Mouse (Mus musculus) heart, embryonic 15.5 days (tissue): ENCODE data around the gene Lamtor1. TPM values are rescaled to one million over a fixed set of nuclear protein-coding genes. Genes with fewer than 3 reads are reported as not detected.

Source experiments
- ATAC-seq: fragments of 200-750 bp; cut with Nextera tagmentation; replicated peaks from 2 replicates; pipeline ENCODE4 v1.8.0; 2017; ENCODE audit warnings: low read depth, moderate TSS enrichment; ENCODE audit not compliant: insufficient number of reproducible peaks, insufficient read depth, low FRiP score
- H3K27ac ChIP-seq: fragments of 300-500 bp; sonication (generic); 2 replicates; pipeline ENCODE4 v1.5.1; 2015; ENCODE audit warnings: mild to moderate bottlenecking, inconsistent platforms
- H3K27me3 ChIP-seq: fragments of 300-500 bp; sonication (generic); 2 replicates; pipeline ENCODE4 v1.6.1; 2015; ENCODE audit warnings: inconsistent platforms
- H3K36me3 ChIP-seq: fragments of 300-500 bp; sonication (generic); 2 replicates; pipeline ENCODE4 v1.6.1; 2015; ENCODE audit warnings: mild to moderate bottlenecking, inconsistent platforms
- H3K4me1 ChIP-seq: fragments of 300-500 bp; sonication (generic); replicated peaks from 2 replicates; pipeline ENCODE4 v1.6.1; 2015; ENCODE audit warnings: inconsistent platforms
- H3K4me2 ChIP-seq: fragments of 300-500 bp; sonication (generic); 2 replicates; pipeline ENCODE4 v1.6.1; 2015; ENCODE audit warnings: inconsistent platforms, mild to moderate bottlenecking, moderate library complexity
- H3K4me3 ChIP-seq: fragments of 300-500 bp; sonication (generic); 2 replicates; pipeline ENCODE4 v1.5.1; 2015; ENCODE audit warnings: mild to moderate bottlenecking, inconsistent platforms
- H3K9ac ChIP-seq: fragments of 300-500 bp; sonication (generic); 2 replicates; pipeline ENCODE4 v1.6.1; 2015; ENCODE audit warnings: mild to moderate bottlenecking, inconsistent platforms
- H3K9me3 ChIP-seq: fragments of 300-500 bp; sonication (generic); replicated peaks from 2 replicates; pipeline ENCODE4 v1.6.1; 2016; ENCODE audit warnings: inconsistent platforms
- WGBS: fragments of 180-500 bp; shearing (Covaris S2); methylation state at CpG from one replicate; pipeline ENCODE4 v1.1.7; 2015; ENCODE audit warnings: mixed read lengths; 5-methylcytosine and 5-hydroxymethylcytosine counted together
- microRNA-seq: library from miRNA; unstranded; fragments of <30 nt; microRNA quantifications from one replicate; pipeline ENCODE4, GENCODE M21; 2016
- polyA plus RNA-seq: library from polyadenylated mRNA; unstranded; fragments of >200 nt; fragmentation: Nextera tagmentation; extraction: Ambion mirVana; gene quantifications from 2 replicates; pipeline ENCODE4 v1.2.1, GENCODE M21; 2015

Gene Lamtor1
- polyA plus RNA-seq, 1 experiment from 2014 or later: 130 TPM

GRCm38 (mm10) chr7:101973730-101974129, 68.0 kb downstream of the Lamtor1 start:
- Histone ChIP-seq H3K4me3 (no peak overlapping the region), H3K9me3 (no peaks in the 10 kb centered on the region), H3K4me2 (no peak overlapping the region), H3K27me3 (no peaks in the 10 kb centered on the region), H3K4me1 (peaks cover 48% of the 10 kb centered on the region), H3K27ac (peak overlapping the region; percentile 39; the same call in 1 of the 2 replicates), H3K36me3 (0 out of 2 replicates have a peak, but pooled peaks cover 4% of the 10 kb centered on the region), H3K9ac (no peak overlapping the region)
- 55% methylated on average over 3 of the region's 3 CpGs for WGBS
- ATAC-seq: no peak

- 26% methylated on average over 2 of the region's 2 CpGs for WGBS
- ATAC-seq: no peak
- H3K4me1 ChIP-seq: peaks cover 42% of the 10 kb centered on the region
- H3K27me3 ChIP-seq: no peaks in the 10 kb centered on the region
- H3K4me3 ChIP-seq: no peak overlapping the region
- H3K9me3 ChIP-seq: no peaks in the 10 kb centered on the region
- H3K27ac ChIP-seq: peak overlapping the region; percentile 39
- no peak overlapping the region for H3K9ac ChIP-seq
- 0 out of 2 replicates have a peak, but pooled peaks cover 7% of the 10 kb centered on the region for H3K36me3 ChIP-seq
- H3K4me2 ChIP-seq: no peak overlapping the region
Observed at GRCm38 (mm10) chr7:101974505-101974904, 68.8 kb downstream of the Lamtor1 start.

Small RNA genes within 50 kb of the gene (microRNA-seq; reads per million reads assigned to microRNA genes)
- gene Gm22655: not detected

Other genes starting within 250 kb of the Lamtor1 start
- gene Clpb, start 242.3 kb upstream of the Lamtor1 start, polyA plus RNA-seq: 43.8 and 54.9 TPM in 2 replicates
- 0.39 and 1.9 TPM in 2 replicates for gene Phox2a, start 87.6 kb upstream of the Lamtor1 start, polyA plus RNA-seq
- 52.7 and 64.5 TPM in 2 replicates for gene Inppl1, start 67.7 kb upstream of the Lamtor1 start, polyA plus RNA-seq
- gene Folr2, start 48.7 kb upstream of the Lamtor1 start, polyA plus RNA-seq: 1.1 and 1.9 TPM in 2 replicates
- gene Anapc15, start 42.2 kb upstream of the Lamtor1 start, polyA plus RNA-seq: 48.3 and 54.7 TPM in 2 replicates
- gene Folr1, start 35.1 kb upstream of the Lamtor1 start, polyA plus RNA-seq: 4.3 and 6.1 TPM in 2 replicates
- gene Tomt, start 455 bp downstream of the Lamtor1 start, polyA plus RNA-seq: 0.10 and 0.22 TPM in 2 replicates
- gene Lrrc51, start 28.0 kb downstream of the Lamtor1 start, polyA plus RNA-seq: 3.9 and 4.6 TPM in 2 replicates
- gene Numa1, start 28.2 kb downstream of the Lamtor1 start, polyA plus RNA-seq: 40.0 and 50.0 TPM in 2 replicates
- 1.5 and 2.3 TPM in 2 replicates for gene Il18bp, start 112.8 kb downstream of the Lamtor1 start, polyA plus RNA-seq
- gene Rnf121, start 159.6 kb downstream of the Lamtor1 start, polyA plus RNA-seq: 15.0 and 15.6 TPM in 2 replicates
- gene Xndc1, start 159.6 kb downstream of the Lamtor1 start, polyA plus RNA-seq: 18.9 and 22.0 TPM in 2 replicates
- 0.67 and 0.77 TPM in 2 replicates for gene Xntrpc, start 159.8 kb downstream of the Lamtor1 start, polyA plus RNA-seq
- gene Trpc2, start 177.2 kb downstream of the Lamtor1 start, polyA plus RNA-seq: 0.09 TPM in 1 of 2 replicates, not detected in the other
- 2.8 and 3.0 TPM in 2 replicates for gene Art1, start 195.8 kb downstream of the Lamtor1 start, polyA plus RNA-seq
- 0.98 and 1.1 TPM in 2 replicates for gene Art5, start 203.6 kb downstream of the Lamtor1 start, polyA plus RNA-seq
- gene Chrna10, start 210.9 kb downstream of the Lamtor1 start, polyA plus RNA-seq: 0.08 TPM in 1 of 2 replicates, not detected in the other